Mouse (Mus musculus): ENCODE measurements around the gene Znfx1. TPM values are rescaled to one million over a fixed set of nuclear protein-coding genes. Genes with fewer than 3 reads are reported as not detected.
A peak's percentile ranks its signal among the peaks of the same experiment; 100 is the strongest.

Znfx1 gene
- total RNA-seq, 2 experiments from 2014 or later = 56.3 to 72.9 TPM

DNA sequence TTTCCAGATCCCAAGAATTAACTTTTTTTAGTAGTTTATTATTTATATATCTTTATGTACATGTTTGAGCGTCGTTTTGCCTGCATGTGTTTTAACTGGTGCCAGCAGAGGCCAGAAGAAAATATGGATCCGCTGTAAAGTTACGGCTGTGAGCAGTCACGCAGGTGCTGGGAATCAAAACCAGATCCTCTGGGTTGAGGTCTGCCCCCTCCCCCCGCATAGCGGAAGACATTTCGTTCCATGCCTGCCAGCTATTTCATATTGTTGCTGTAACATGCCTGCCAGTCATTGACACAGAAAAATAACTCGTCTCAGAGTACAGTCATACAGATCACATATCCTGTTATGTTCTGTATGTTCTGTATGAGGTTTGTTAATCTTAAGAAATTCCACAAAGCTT is 61.3 kb downstream of the Znfx1 start:
- DNase-seq (ENCODE audit: low spot score in 2 of 2) = no peak

DNA sequence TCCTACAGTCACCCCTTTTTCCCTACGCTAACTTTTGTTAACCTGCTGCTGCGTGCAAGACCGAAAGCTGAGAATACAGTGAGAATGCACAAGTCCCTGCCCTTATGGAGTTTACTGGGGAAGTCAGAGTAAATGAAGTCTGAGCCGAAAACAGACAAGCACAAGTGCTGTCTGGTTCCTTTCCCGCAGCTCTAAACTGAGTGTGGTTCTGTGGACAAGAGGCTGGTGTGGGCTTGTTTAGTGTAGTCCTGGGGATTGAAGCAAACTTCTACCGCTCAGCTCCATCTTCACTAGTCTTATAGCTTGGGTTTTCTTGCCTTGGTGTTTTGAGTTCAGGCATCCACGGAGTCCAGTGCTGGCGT is 66.3 kb downstream of the Znfx1 start:
- DNase-seq (ENCODE audit: low spot score in 2 of 2) = no peak

DNA sequence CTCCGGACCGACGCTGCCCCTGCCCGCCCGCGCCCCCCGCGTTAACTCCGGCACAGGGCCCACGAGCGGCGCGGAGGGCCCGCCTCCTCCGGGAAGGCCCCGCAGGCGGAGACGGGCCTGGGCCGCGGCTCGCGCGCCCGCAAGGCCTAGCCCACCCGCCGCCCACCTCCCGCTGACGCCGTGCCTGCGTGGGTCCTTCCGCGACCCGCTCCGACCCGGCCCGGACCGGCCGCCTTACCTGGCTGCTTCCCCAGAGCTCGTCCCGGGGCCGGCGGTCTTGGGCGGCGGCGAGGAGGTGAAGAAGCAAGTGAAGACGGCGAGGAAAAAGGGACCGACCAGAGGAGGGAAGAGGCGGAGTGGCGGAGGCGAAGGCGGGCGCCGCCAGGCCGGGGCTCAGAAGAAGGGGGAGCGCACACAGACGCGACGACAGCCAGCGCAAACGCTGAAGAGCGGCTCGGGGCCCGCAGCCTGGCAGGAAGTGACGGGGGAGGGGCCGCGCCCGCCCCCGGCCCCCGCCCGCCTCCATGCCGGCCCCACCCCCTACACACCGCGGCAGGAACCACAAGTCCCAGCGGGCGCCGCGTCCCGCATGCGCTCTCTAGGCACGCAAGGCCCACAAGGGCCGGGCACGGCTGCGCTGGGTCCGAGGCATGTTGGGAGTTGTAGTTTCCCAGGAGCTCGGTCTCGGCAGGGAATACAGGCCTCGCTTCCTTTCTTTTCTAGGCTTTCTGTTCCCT is 66.9 kb downstream of the Znfx1 start, which contains the start of gene Stau1:
Gene Stau1 (minus strand): TSS at position 504 of the 737 bp plus-strand sequence.
- DNase-seq (ENCODE audit: low spot score in 2 of 2) = peak; percentile 88 to 89

DNA sequence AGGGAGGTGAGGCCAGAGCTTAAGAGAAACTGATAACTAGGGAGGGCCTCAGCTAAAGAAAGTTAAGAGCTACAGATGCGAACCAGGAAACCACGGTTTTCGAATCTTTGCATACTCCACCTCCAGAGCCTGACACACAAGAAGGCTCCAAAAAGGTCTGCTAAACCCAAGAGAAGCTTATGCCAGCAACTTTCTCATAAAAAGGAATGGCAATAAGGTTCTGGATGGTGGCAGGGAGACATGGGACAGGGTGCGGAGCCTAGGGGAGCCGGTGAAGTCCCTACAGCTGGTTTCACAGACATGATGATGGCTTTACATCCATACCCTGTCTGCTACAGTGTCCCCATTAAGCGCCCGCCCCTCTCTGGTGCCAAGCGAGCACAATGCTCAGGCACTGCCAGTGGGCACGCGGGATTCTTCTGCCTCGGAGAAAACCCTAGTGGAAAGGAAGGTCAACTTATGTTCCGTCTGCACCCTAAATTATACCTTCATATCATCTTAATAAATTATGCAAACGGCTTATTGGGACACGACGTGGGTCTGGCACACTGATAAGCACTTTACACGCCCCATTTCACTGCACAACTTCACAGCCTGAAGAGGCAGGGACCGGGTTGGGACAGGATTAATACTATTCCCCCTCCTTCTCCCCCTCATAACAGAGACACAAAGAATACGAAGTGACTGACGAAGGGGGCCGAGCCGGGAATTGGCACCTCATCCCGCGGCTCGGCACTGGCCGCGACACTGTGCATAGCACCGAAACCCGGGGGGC is 67.6 kb downstream of the Znfx1 start:
- peak in 1 of 2 experiments; percentile 34 for DNase-seq (ENCODE audit: low spot score in 2 of 2)

- DNase-seq (ENCODE audit: low spot score in 2 of 2) = no peak
These were observed 70.9 kb downstream of the Znfx1 start for GRCm38 (mm10) chr2:166991945-166992344.

DNA sequence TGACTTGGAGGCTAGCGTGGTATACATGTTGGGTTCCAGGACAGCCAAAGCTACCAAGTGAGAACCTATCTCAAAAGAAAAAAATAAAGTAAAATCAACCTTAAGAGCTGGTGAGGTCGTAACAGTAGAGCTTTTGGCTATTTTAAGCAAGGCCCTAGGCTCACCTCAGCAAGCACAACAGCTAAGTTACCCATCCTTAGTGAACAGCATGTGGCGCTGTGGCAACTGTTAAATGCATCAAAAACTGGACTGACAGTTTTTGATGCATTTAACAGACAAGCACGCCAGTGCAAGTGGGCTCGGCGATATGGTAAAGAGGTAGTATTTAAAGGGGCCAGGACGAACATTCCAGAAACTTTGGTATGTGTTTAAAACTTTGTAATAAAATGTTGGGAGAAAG is 72.0 kb downstream of the Znfx1 start:
- no peak for DNase-seq (ENCODE audit: low spot score in 2 of 2)

Other genes with a start within 250 kb of the Znfx1 start
- 10 to 100 TPM; 58.7 to 71.4 TPM for gene Cse1l, start 157.0 kb downstream of the Znfx1 start, total RNA-seq (2021)
- 10 to 100 TPM; 68.4 to 76.3 TPM for gene Stau1, start 66.7 kb downstream of the Znfx1 start, total RNA-seq (2021)
- gene Ddx27, start 47.8 kb downstream of the Znfx1 start, total RNA-seq (2021) = 10 to 100 TPM; 30.6 to 35.9 TPM
- gene Kcnb1, start 127.1 kb upstream of the Znfx1 start, total RNA-seq (2021) = 10 to 100 TPM; 17.6 to 46.0 TPM
- 10 to 100 TPM; 19.3 to 31.8 TPM for gene Ptgis, start 177.6 kb upstream of the Znfx1 start, total RNA-seq (2021)

Measured in adrenal gland, adult 18-20 months (tissue).